Mouse (Mus musculus) gastrocnemius, postnatal 14 days (tissue): ENCODE data around the gene Dmac2. TPM values are rescaled to one million over a fixed set of nuclear protein-coding genes. Genes with fewer than 3 reads are reported as not detected.

ENCODE experiments used
- total RNA-seq, 2 experiments: library from RNA; stranded (reverse); gene quantifications; 2 replicates each; pipeline ENCODE4 v1.2.3; 2021

Gene Dmac2
- total RNA-seq, 2 experiments from 2014 or later = 24.2 to 31.3 TPM

Other genes with a start within 250 kb of the Dmac2 start
- not detected for gene Cnfn, start 249.7 kb upstream of the Dmac2 start, total RNA-seq
- gene Lipe, start 220.7 kb upstream of the Dmac2 start, total RNA-seq = 10 to 100 TPM; 11.4 to 18.8 TPM
- not detected for gene Cxcl17, start 206.5 kb upstream of the Dmac2 start, total RNA-seq
- gene Ceacam1, start 141.8 kb upstream of the Dmac2 start, total RNA-seq = 1 to 10 TPM; 5.1 to 6.4 TPM
- gene Ceacam2, start 79.6 kb upstream of the Dmac2 start, total RNA-seq = under 1 TPM; 0.43 to 0.60 TPM
- gene Erich4, start 3.5 kb upstream of the Dmac2 start, total RNA-seq = not detected
- 1 to 10 TPM; 2.2 to 2.4 TPM for gene B3gnt8, start 7.2 kb downstream of the Dmac2 start, total RNA-seq
- gene Bckdha, start 39.6 kb downstream of the Dmac2 start, total RNA-seq = 10 to 100 TPM; 58.0 to 78.3 TPM
- gene Exosc5, start 39.8 kb downstream of the Dmac2 start, total RNA-seq = 10 to 100 TPM; 21.3 to 21.6 TPM
- under 1 TPM in 1 of 2 experiments, not detected in 1; 0.35 TPM for gene Tmem91, start 55.8 kb downstream of the Dmac2 start, total RNA-seq
- gene B9d2, start 61.4 kb downstream of the Dmac2 start, total RNA-seq = 10 to 100 TPM in 1 of 2 experiments, 1 to 10 TPM in 1; 9.7 to 11.3 TPM
- gene Tgfb1, start 67.6 kb downstream of the Dmac2 start, total RNA-seq = 10 to 100 TPM; 13.8 to 14.4 TPM
- 10 to 100 TPM; 31.4 to 31.8 TPM for gene Ccdc97, start 99.7 kb downstream of the Dmac2 start, total RNA-seq
- gene Hnrnpul1, start 135.3 kb downstream of the Dmac2 start, total RNA-seq = 10 to 100 TPM; 67.9 to 69.5 TPM
- 10 to 100 TPM; 68.6 to 82.2 TPM for gene Axl, start 169.3 kb downstream of the Dmac2 start, total RNA-seq
- under 1 TPM; 0.16 to 0.43 TPM for gene Cyp2s1, start 197.5 kb downstream of the Dmac2 start, total RNA-seq